8 mouse cellular contexts compared by ENCODE assay signal in genomic region chr11:91289194-91290123, GRCm38 (mm10).
DNase-seq lines count a peak whose midpoint lies in the region; ATAC-seq lines count a peak whose summit lies in the region.

No protein-coding gene starts in this region.

- peak; percentile 55 to 59 for DNase-seq in cerebellum, postnatal 14 days
- no peak for DNase-seq in cerebellum, adult 11 months
- peak; percentile 6 for DNase-seq in urinary bladder, postnatal 14 days (ENCODE audit: low spot score)
- DNase-seq in urinary bladder, adult 2 months (ENCODE audit: low spot score): no peak
- DNase-seq in midbrain, embryonic 11.5 days (ENCODE audit: low spot score, missing footprints): no peak
- no peak for DNase-seq in gastrocnemius, postnatal 10 days

- H3K36me3 ChIP-seq in intestine, embryonic 15.5 days: no peaks in the 10 kb centered on the region
- H3K36me3 ChIP-seq in midbrain, embryonic 11.5 days (ENCODE audit: control insufficient read depth, insufficient read depth, low read length): no peaks in the 10 kb centered on the region
- no peaks in the 10 kb centered on the region for H3K36me3 ChIP-seq in neural tube, embryonic 15.5 days

- no peak overlapping the region for H3K27ac ChIP-seq in intestine, embryonic 15.5 days
- H3K27ac ChIP-seq in midbrain, embryonic 11.5 days (ENCODE audit: low read depth, low read length): no peak overlapping the region
- H3K27ac ChIP-seq in neural tube, embryonic 15.5 days (replicated peaks): no peak overlapping the region

- no peak overlapping the region for H3K9ac ChIP-seq in intestine, embryonic 15.5 days
- no peak overlapping the region for H3K9ac ChIP-seq in midbrain, embryonic 11.5 days (ENCODE audit: low read length)
- no peak overlapping the region for H3K9ac ChIP-seq in neural tube, embryonic 15.5 days (replicated peaks)

- no peaks in the 10 kb centered on the region for H3K9me3 ChIP-seq in intestine, embryonic 15.5 days
- H3K9me3 ChIP-seq in midbrain, embryonic 11.5 days (ENCODE audit: control insufficient read depth, low read length): no peaks in the 10 kb centered on the region
- H3K9me3 ChIP-seq in neural tube, embryonic 15.5 days (replicated peaks): no peaks in the 10 kb centered on the region

- no peak overlapping the region for H3K4me3 ChIP-seq in intestine, embryonic 15.5 days (replicated peaks)
- no peak overlapping the region for H3K4me3 ChIP-seq in midbrain, embryonic 11.5 days (ENCODE audit: low read depth, low read length)
- H3K4me3 ChIP-seq in neural tube, embryonic 15.5 days (replicated peaks): no peak overlapping the region

- H3K4me2 ChIP-seq in intestine, embryonic 15.5 days (replicated peaks): no peak overlapping the region
- no peak overlapping the region for H3K4me2 ChIP-seq in midbrain, embryonic 11.5 days
- H3K4me2 ChIP-seq in neural tube, embryonic 15.5 days: no peak overlapping the region

- no peaks in the 10 kb centered on the region for H3K27me3 ChIP-seq in intestine, embryonic 15.5 days (replicated peaks)
- no peaks in the 10 kb centered on the region for H3K27me3 ChIP-seq in midbrain, embryonic 11.5 days (ENCODE audit: control insufficient read depth, insufficient read depth, low read length)
- H3K27me3 ChIP-seq in neural tube, embryonic 15.5 days (replicated peaks): no peaks in the 10 kb centered on the region

- ATAC-seq in intestine, embryonic 15.5 days: peak; percentile 67
- ATAC-seq in midbrain, embryonic 11.5 days (ENCODE audit: low FRiP score): peak; percentile 64; the same call in 1 of the 2 replicates
- no peak for ATAC-seq in neural tube, embryonic 15.5 days (ENCODE audit: low FRiP score)

- 45% methylated on average over 10 of the region's 10 CpGs for WGBS in intestine, embryonic 15.5 days
- 58% methylated on average over 10 of the region's 10 CpGs for WGBS in midbrain, embryonic 11.5 days
- WGBS in neural tube, embryonic 15.5 days: 50% methylated on average over 10 of the region's 10 CpGs

- H3K4me1 ChIP-seq in intestine, embryonic 15.5 days (replicated peaks): no peaks in the 10 kb centered on the region
- no peaks in the 10 kb centered on the region for H3K4me1 ChIP-seq in midbrain, embryonic 11.5 days (ENCODE audit: control insufficient read depth, insufficient read depth, low read length)
- 0 out of 2 replicates have a peak, but pooled peaks cover 6% of the 10 kb centered on the region for H3K4me1 ChIP-seq in neural tube, embryonic 15.5 days

Comparison
In these comparisons a context has a peak if more than half of its experiments do, and no peak if none do; other contexts are left out.
1. DNase-seq: peak in cerebellum, postnatal 14 days (2 of 2) and urinary bladder, postnatal 14 days (single experiment); none in cerebellum, adult 11 months (single experiment), urinary bladder, adult 2 months (single experiment), midbrain, embryonic 11.5 days (single experiment) and gastrocnemius, postnatal 10 days (single experiment).